Mouse (Mus musculus) G1E (cell line): Measurements from ENCODE around the gene Fam189b.

Experiments
- CTCF ChIP-seq: IDR thresholded peaks from 2 replicates; pipeline ENCODE4 v1.5.1; 2012; ENCODE audit warnings: low read depth, low read length, inconsistent platforms, mixed read lengths
- POLR2AphosphoS5 ChIP-seq: IDR thresholded peaks from 2 replicates; pipeline ENCODE4 v1.6.1; 2012; ENCODE audit warnings: low read depth, low read length, inconsistent platforms; ENCODE audit not compliant: insufficient replicate concordance

- TF ChIP-seq CTCF = no peak
- TF ChIP-seq POLR2AphosphoS5 = no peak
These were observed 45.9 kb downstream of the Fam189b start, which contains the start of gene Muc1 for GRCm38 (mm10) chr3:89228836-89229235.
